Mouse (Mus musculus) spleen, postnatal 4 days (tissue): ENCODE data around the gene 1700025C18Rik.

Experiments
- DNase-seq, 2 experiments: peaks; one replicate each; pipeline ENCODE4 v3.0.0; 2022; ENCODE audit warnings: low spot score in 2 of 2

Gene 1700025C18Rik

GRCm38 (mm10) chr2:165090650-165091049 lies at the start of gene 1700025C18Rik:
1700025C18Rik (minus strand) TSS chr2:165090750.
- DNase-seq = no peak

- no peak for DNase-seq
Observed at GRCm38 (mm10) chr2:165136049-165136448, 45.5 kb upstream of the 1700025C18Rik start.

- DNase-seq = no peak
Observed at GRCm38 (mm10) chr2:165133566-165133965, 43.0 kb upstream of the 1700025C18Rik start.

GRCm38 (mm10) chr2:165131428-165131827 lies 40.9 kb upstream of the 1700025C18Rik start:
- no peak for DNase-seq

GRCm38 (mm10) chr2:165129189-165129588 lies 38.6 kb upstream of the 1700025C18Rik start:
- DNase-seq = no peak

- no peak for DNase-seq
Observed at GRCm38 (mm10) chr2:165126896-165127562, 36.5 kb upstream of the 1700025C18Rik start.

- DNase-seq = no peak
Observed at GRCm38 (mm10) chr2:165121206-165121840, 30.8 kb upstream of the 1700025C18Rik start.

- DNase-seq = no peak
Observed at GRCm38 (mm10) chr2:165120765-165121164, 30.2 kb upstream of the 1700025C18Rik start.

GRCm38 (mm10) chr2:165113733-165114132 lies 23.2 kb upstream of the 1700025C18Rik start:
- DNase-seq = no peak

GRCm38 (mm10) chr2:165112149-165112548 lies 21.6 kb upstream of the 1700025C18Rik start:
- peak; percentile 76 to 93 for DNase-seq

- no peak for DNase-seq
Observed at GRCm38 (mm10) chr2:165106585-165106984, 16.0 kb upstream of the 1700025C18Rik start.

- DNase-seq = no peak
Observed at GRCm38 (mm10) chr2:165105513-165106079, 15.0 kb upstream of the 1700025C18Rik start.

GRCm38 (mm10) chr2:165102920-165103319 lies 12.4 kb upstream of the 1700025C18Rik start:
- DNase-seq = no peak

GRCm38 (mm10) chr2:165100749-165101148 lies 10.2 kb upstream of the 1700025C18Rik start:
- no peak for DNase-seq

- no peak for DNase-seq
Observed at GRCm38 (mm10) chr2:165098861-165099260, 8.3 kb upstream of the 1700025C18Rik start.

- no peak for DNase-seq
Observed at GRCm38 (mm10) chr2:165096367-165096766, 5.8 kb upstream of the 1700025C18Rik start.

GRCm38 (mm10) chr2:165092393-165092792 lies 1.8 kb upstream of the 1700025C18Rik start:
- no peak for DNase-seq

GRCm38 (mm10) chr2:165091433-165091965 lies 949 bp upstream of the 1700025C18Rik start:
- no peak for DNase-seq

- DNase-seq = no peak
Observed at GRCm38 (mm10) chr2:165089470-165089869, 1.1 kb downstream of the 1700025C18Rik start.

- no peak for DNase-seq
Observed at GRCm38 (mm10) chr2:165086634-165087033, 3.9 kb downstream of the 1700025C18Rik start.

GRCm38 (mm10) chr2:165081257-165081656 lies 9.3 kb downstream of the 1700025C18Rik start:
- DNase-seq = no peak

GRCm38 (mm10) chr2:165080657-165081056 lies 9.9 kb downstream of the 1700025C18Rik start:
- no peak for DNase-seq

- DNase-seq = no peak
Observed at GRCm38 (mm10) chr2:165078605-165079004, 11.9 kb downstream of the 1700025C18Rik start.
